Mouse (Mus musculus): ENCODE data around the gene Kank3. TPM values are rescaled to one million over a fixed set of nuclear protein-coding genes. Genes with fewer than 3 reads are reported as not detected.
A peak's percentile ranks its signal among the peaks of the same experiment; 100 is the strongest.
"Not testable (repeated sequence)": the region's sequence is repeated elsewhere in the genome, so short reads cannot be mapped to it uniquely, and the experiment has no call there.

Kank3 gene
- total RNA-seq, 2 experiments from 2014 or later: 35.2 to 40.6 TPM

DNA sequence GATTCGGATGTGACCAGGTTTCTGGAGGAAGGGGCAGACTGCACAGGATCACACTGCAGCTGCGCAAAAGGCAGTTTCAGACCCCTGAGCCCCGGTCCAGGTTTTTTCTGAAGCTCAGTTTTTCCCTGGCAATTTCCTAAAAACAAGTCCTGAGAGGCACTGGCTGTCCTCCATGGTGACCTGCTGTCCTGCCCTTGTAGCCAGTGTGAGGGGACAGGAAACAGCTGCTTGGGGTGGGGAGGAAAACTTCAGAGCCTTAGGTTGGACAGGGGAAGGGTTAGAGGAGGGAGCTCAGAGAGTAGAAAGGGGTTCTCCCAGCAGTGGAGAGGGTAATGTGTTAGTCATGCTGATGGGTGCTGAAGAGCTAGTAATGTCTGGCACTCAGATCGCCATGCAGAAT is 2.7 kb downstream of the Kank3 start:
- TF ChIP-seq CTCF (conservative IDR thresholded peaks at IDR 0.05): no peak
- Histone ChIP-seq H3K27ac (peak overlapping the region; percentile 57; the same call in 1 of the 2 replicates), H3K4me3 (peak overlapping the region; percentile 13; the same call in 1 of the 2 replicates)
- no peak for DNase-seq (ENCODE audit: low spot score in 2 of 2)

DNA sequence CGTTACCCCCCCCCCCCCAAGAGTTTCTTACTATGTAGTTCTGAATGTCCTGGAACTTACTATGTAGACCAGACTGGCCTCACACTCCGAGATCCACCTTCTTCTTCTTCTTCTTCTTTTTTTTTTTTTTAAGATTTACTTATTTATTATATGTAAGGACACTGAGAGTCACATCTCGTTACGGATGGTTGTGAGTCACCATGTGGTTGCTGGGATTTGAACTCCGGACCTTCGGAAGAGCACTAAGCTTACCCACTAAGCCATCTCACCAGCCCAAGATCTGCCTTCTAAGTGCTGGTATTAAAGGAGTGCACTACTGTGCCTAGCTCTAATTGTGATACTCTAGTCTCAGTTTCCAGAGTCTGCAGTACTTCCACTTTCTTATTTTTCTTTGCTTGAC is 5.1 kb downstream of the Kank3 start:
- no peak for DNase-seq (ENCODE audit: low spot score in 2 of 2)
- Histone ChIP-seq H3K27ac (no peak overlapping the region), H3K4me3 (no peak overlapping the region)
- TF ChIP-seq CTCF (conservative IDR thresholded peaks at IDR 0.05): no peak

DNA sequence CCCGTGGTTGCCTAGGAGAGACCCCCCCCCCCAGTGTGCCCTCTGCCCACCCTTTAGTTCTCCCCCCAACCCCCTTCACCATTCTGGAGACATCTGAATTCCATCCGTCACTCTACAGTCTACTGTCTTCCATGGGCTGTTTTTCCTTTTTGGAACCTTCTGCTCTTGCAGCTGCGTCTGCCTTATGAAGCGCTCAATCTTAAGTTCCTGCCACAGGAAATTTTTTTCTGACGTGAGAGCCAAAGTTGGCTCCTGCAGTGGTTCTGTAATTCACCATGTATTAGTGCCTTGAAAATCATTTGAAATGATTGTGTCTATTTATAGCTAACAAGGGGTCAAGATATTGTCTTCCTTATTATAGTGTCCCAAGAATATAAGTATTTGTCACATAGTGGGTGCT is 6.3 kb downstream of the Kank3 start:
- Histone ChIP-seq H3K27ac (peak overlapping the region; percentile 96), H3K4me3 (peak overlapping the region; percentile 72)
- no peak for TF ChIP-seq CTCF (conservative IDR thresholded peaks at IDR 0.05)
- DNase-seq (ENCODE audit: low spot score in 2 of 2): peak in 1 of 2 experiments; percentile 33

DNA sequence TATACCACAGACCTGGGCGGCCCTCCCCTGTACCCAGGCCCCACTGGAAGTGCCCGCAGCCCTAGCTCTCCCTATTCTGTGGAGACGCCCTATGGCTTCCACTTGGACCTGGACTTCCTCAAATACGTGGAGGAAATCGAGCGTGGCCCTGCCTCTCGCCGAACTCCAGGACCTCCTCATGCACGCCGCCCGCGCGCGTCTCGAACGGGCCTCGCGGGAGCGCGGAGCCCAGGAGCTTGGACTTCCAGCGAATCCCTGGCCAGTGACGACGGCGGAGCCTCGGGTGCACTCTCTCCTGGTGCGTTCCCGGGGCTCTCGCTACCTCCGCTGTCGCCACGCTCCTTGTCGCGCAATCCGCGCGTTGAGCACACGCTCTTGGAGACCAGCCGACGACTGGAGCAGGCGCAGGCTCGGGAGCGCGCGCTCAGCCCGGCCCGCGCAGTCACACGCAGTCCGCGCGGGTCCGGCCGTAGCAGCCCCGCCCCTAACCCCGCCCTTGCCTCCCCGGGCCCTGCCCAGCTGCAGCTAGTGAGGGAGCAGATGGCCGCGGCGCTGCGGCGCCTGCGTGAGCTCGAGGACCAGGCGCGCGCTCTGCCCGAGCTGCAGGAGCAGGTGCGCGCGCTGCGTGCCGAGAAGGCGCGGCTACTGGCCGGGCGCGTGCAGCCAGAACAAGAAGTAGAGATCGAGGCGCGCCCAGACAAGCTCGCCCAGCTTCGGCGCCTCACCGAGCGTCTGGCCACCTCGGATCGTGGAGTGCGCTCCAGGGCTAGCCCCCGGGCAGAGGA is 7.1 kb downstream of the Kank3 start:
- no peak for TF ChIP-seq CTCF (conservative IDR thresholded peaks at IDR 0.05)

DNA sequence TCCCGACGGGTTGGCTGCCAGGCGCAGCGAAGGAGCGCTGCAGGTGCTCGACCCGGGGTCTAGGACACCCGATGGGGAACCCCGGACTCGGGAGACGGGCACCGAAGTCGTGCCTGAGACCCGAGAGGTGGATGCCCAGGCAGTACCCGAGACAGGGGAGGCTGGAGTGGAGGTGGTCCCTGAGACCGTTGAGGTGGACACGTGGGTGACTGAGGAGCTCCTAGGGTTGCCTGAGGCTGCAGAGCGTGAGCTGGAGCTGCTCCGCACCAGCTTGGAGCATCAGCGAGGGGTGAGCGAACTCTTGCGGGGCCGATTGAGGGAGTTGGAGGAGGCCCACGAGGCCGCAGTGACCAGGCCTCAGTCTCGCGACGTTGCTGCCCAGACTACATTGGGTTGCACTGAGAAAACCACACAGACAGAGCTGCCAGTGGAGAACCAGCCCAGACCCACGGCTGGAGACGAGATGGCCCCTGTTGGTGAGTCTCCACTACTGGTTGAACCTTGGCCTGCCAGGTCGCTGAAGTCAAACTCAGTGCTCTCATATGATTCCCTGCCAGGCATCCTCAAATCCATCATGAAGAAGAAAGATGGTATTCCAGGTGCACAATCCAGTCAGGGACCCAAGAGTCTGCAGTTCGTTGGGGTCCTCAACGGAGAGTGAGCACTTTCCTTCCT is 7.8 kb downstream of the Kank3 start:
- TF ChIP-seq CTCF (conservative IDR thresholded peaks at IDR 0.05): no peak
- peak overlapping the region; percentile 72 for H3K4me3 ChIP-seq
- DNase-seq (ENCODE audit: low spot score in 2 of 2): no peak
- peak overlapping the region; percentile 96 for H3K27ac ChIP-seq

More for the DNA sequence above, 7.1 kb downstream of the Kank3 start:
- DNase-seq (ENCODE audit: low spot score in 2 of 2): peak; percentile 90
- Histone ChIP-seq H3K4me3 (peak overlapping the region; percentile 72), H3K27ac (peak overlapping the region; percentile 96)

DNA sequence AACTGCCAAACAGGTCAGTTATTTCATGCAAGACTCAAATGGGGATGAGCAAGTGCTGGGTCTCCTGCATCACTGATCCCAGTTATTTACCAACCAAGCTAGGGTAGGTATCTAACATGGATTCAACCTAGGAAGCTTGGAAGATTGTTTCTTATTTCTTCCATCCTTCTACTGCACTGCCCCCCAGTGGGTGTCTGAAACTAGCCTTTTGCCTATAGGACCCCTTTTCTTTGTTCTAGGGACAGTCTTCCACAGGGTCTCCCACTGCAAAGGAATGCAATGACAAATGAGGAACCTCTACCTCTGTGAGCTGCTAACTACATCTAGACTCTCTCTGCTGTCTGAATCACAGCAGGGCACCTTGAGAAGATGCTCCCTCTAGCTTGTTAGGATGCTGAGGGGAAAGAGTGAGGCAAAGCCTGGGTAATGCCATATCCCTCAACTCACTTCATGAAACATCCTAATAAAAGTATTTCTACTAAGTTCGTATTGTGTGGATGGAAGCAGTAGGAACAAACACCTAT is 12.2 kb downstream of the Kank3 start:
- DNase-seq (ENCODE audit: low spot score in 2 of 2): no peak
- Histone ChIP-seq H3K4me3 (no peak overlapping the region), H3K27ac (no peak overlapping the region)
- peak; percentile 56 for TF ChIP-seq CTCF (conservative IDR thresholded peaks at IDR 0.05)

DNA sequence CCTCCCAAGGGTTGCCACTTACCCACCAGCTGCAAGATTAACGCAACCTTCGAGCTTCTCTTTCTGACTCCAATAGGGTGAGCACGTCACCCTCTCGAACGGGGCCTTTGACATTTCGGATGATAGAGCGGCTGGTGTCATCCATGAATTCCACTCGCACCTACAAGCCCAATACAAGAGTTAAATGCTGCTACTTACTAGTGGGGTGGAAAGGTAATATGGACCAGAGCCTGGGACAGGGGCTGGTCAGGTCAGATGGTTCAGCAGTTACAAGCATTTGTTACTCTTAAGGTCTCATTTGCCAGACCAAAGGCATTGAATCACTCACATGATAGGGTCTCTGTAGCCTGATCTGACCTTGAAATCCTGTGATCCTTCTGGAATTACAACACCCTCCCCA is 12.9 kb downstream of the Kank3 start:
- Histone ChIP-seq H3K27ac (peak overlapping the region; percentile 95; the same call in 1 of the 2 replicates), H3K4me3 (peak overlapping the region; percentile 63)
- not testable (repeated sequence) for DNase-seq (ENCODE audit: low spot score in 2 of 2)

DNA sequence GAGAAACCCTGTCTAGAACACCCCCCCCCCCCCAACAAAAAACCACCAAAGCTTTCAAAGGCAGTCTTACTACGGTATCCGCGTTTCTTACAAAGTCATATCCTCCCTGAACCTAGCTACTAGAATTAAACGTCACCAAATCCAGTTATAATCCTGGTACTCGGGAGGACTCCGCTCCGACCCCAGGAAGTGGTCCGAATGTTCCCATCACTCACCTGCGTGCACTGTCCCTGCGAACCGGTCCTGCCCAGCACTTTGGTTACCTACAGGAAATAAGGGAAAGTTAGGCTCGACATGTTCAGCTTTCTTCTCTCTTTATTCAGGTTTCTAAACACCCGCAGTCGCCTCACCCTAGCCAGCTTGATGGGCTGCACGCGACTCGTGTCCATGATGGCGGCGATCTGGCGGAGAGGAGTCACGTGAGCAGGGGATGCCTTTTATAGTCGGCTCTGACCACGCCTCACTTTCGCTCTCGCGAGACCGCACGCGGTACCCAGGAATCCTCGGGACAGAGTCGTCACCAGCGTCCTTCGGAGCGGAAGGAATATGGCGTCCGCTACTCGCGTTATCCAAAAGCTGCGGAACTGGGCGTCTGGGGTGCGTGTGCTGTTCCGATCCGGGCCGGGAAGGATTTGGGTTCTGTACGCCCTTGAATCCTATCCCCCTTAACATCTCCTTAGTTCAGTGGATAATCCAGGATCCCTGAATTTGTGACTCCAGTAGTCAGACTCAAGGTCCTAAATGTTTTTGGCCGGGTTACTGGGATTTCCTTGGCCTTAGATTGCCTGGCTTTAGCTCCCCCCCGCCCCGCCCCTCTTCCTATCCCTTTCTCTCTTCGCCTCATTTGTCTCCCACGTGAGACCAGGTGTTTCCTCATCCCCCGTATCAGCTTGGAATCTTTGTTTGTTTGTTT is 14.0 kb downstream of the Kank3 start, which contains the start of the genes Rps28 and Ndufa7:
Rps28 (minus strand) TSS at position 479 of the 913 bp plus-strand sequence.
Ndufa7 (plus strand) TSS at position 489 of the 913 bp plus-strand sequence.
- H3K4me3 ChIP-seq: peak within 1 kb of the TSS; percentile 63
- peak within 1 kb of the TSS; percentile 95 for H3K27ac ChIP-seq

DNA sequence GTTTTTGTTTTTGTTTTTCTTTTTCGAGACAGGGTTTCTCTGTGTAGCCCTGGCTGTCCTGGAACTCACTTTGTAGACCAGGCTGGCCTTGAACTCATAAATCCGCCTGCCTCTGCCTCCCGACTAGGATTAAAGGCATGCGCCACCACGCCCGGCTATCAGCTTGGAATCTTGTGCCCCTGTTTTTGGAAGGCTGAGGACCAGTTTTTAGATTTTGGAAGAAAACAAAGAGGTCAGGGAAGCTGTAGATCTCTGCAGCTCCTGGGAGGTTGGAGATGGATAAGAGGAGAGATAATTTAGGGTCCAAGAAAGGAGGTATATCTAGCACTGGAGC is 14.6 kb downstream of the Kank3 start:
- H3K27ac ChIP-seq: peak overlapping the region; percentile 95
- H3K4me3 ChIP-seq: peak overlapping the region; percentile 63

More for the DNA sequence above, 14.0 kb downstream of the Kank3 start, which contains the start of the genes Rps28 and Ndufa7:
- TF ChIP-seq CTCF (conservative IDR thresholded peaks at IDR 0.05): no peak
- DNase-seq (ENCODE audit: low spot score in 2 of 2): peak; percentile 97 to 99

DNA sequence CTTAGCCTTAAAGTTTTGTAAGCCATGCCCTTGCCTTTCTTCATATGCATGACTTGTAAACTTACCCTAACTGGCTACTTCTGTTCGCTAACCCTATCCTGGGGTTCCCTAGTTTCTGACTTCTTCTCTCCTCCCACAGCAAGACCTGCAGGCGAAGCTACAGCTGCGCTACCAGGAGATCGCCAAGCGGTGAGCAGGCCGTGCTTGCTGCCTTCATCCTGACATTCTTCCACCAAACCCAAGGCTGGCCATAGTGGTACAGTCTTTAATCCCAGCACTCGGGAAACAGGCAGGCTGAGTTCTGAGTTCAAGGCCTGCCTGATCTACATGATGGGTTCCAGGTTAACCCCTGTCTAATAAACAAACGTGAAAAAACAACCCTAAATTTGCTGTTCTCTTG is 15.1 kb downstream of the Kank3 start:
- H3K4me3 ChIP-seq: peak overlapping the region; percentile 63
- no peak for TF ChIP-seq CTCF (conservative IDR thresholded peaks at IDR 0.05)
- DNase-seq (ENCODE audit: low spot score in 2 of 2): no peak
- peak overlapping the region; percentile 95; the same call in 1 of the 2 replicates for H3K27ac ChIP-seq

More for the DNA sequence above, 14.6 kb downstream of the Kank3 start:
- DNase-seq (ENCODE audit: low spot score in 2 of 2): not testable (repeated sequence)

DNA sequence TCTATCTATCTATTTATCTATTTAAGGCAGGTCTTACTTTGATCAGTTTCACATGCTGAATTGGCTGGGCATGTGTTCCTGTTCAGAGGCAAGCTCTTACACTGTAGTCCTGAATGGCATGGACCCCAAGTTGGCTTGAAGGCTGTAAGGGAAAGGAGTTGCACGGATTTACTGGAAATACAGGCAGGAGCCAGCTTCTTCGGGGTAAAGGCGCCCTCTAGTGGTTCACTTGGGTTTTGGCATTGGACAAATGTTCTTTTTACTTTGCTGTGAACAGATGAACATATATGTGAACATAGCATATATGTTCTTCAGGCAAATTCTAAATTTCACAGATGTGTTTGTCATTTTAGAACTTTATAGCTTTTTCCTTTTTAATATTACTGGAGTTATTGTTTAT is 16.5 kb downstream of the Kank3 start:
- DNase-seq (ENCODE audit: low spot score in 2 of 2): peak; percentile 63 to 69
- Histone ChIP-seq H3K4me3 (no peak overlapping the region), H3K27ac (peak overlapping the region; percentile 8; the same call in 1 of the 2 replicates)
- TF ChIP-seq CTCF (conservative IDR thresholded peaks at IDR 0.05): peak; percentile 96

DNA sequence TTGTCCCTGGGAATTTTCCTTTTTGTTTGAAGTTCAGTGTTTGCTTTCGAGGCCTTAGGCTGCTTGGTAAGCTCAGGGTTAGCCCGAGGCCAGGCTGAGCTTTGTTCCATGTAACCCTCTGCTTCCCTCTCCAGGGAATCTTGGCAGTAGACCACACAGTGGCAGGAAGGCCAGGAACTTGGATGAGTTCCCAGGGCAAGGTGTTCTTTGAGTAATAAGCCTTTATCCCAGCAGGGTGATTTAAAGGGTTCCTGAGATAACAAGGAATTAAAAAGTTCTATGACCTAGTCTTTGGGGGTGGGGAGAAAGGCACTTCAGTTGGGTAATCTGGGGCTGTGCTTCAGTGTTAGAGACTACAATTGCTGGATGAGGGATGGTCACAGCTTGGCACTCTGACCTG is 18.6 kb downstream of the Kank3 start:
- no peak for DNase-seq (ENCODE audit: low spot score in 2 of 2)
- Histone ChIP-seq H3K27ac (no peak overlapping the region), H3K4me3 (no peak overlapping the region)
- TF ChIP-seq CTCF (conservative IDR thresholded peaks at IDR 0.05): no peak
